Mouse (Mus musculus) heart, embryonic 14.5 days (tissue): ENCODE measurements around the gene AC170998.1. TPM values are rescaled to one million over a fixed set of nuclear protein-coding genes. Genes with fewer than 3 reads are reported as not detected.
A peak's percentile ranks its signal among the peaks of the same experiment; 100 is the strongest.

Source experiments
- ATAC-seq: fragments of 200-750 bp; cut with Nextera tagmentation; 2 replicates; pipeline ENCODE4 v1.8.0; 2017; ENCODE audit warnings: low read depth, moderate TSS enrichment; ENCODE audit not compliant: insufficient number of reproducible peaks, insufficient read depth, low FRiP score
- H3K27ac ChIP-seq, 2 experiments: fragments of 200-500 bp in 1 of 2; fragments of 300-500 bp in 1 of 2; sonication (generic) in 1 of 2; replicated peaks in 1 of 2; 2 replicates each; pipeline ENCODE4 v1.5.1; 2012 to 2014; ENCODE audit warnings: low read depth in 2 of 2, low read length in 2 of 2, control low read depth in 1 of 2, mild to moderate bottlenecking in 1 of 2, mixed read lengths in 1 of 2; ENCODE audit not compliant: control insufficient read depth in 1 of 2, insufficient read depth in 1 of 2
- H3K27me3 ChIP-seq: fragments of 300-500 bp; sonication (generic); 2 replicates; pipeline ENCODE4 v1.6.1; 2014; ENCODE audit warnings: mild to moderate bottlenecking, low read length, control low read depth; ENCODE audit not compliant: control insufficient read depth, insufficient read depth
- H3K36me3 ChIP-seq: fragments of 300-500 bp; sonication (generic); 2 replicates; pipeline ENCODE4 v1.6.1; 2014; ENCODE audit warnings: mild to moderate bottlenecking, control low read depth, low read length, mixed read lengths; ENCODE audit not compliant: control insufficient read depth, insufficient read depth
- H3K4me1 ChIP-seq, 2 experiments: fragments of 200-500 bp in 1 of 2; fragments of 300-500 bp in 1 of 2; sonication (generic) in 1 of 2; 2 replicates each; pipeline ENCODE4 v1.6.1; 2012 to 2014; ENCODE audit warnings: low read length in 2 of 2, control low read depth in 1 of 2, mixed read lengths in 1 of 2; ENCODE audit not compliant: control insufficient read depth in 2 of 2, insufficient read depth in 2 of 2
- H3K4me2 ChIP-seq: fragments of 300-500 bp; sonication (generic); 2 replicates; pipeline ENCODE4 v1.6.1; 2014; ENCODE audit warnings: mild to moderate bottlenecking, low read length
- H3K4me3 ChIP-seq, 2 experiments: fragments of 200-500 bp in 1 of 2; fragments of 300-500 bp in 1 of 2; sonication (generic) in 1 of 2; 2 replicates each; pipeline ENCODE4 v1.5.1; 2012 to 2014; ENCODE audit warnings: low read length in 2 of 2, mild to moderate bottlenecking in 2 of 2, control low read depth in 1 of 2, low read depth in 1 of 2, moderate library complexity in 1 of 2; ENCODE audit not compliant: control insufficient read depth in 1 of 2, insufficient read depth in 1 of 2
- H3K9ac ChIP-seq: fragments of 300-500 bp; sonication (generic); 2 replicates; pipeline ENCODE4 v1.6.1; 2014; ENCODE audit warnings: mild to moderate bottlenecking, low read length
- H3K9me3 ChIP-seq: fragments of 300-500 bp; sonication (generic); 2 replicates; pipeline ENCODE4 v1.6.1; 2016; ENCODE audit warnings: low read length, control low read depth; ENCODE audit not compliant: control insufficient read depth
- WGBS: fragments of 180-500 bp; shearing (Covaris S2); extraction: QIAGEN DNeasy Blood & Tissue Kit; methylation state at CpG from one replicate; pipeline ENCODE4 v1.1.7; 2014; 5-methylcytosine and 5-hydroxymethylcytosine counted together
- polyA plus RNA-seq: library from polyadenylated mRNA; unstranded; fragments of >200 nt; fragmentation: Nextera tagmentation; extraction: Ambion mirVana; gene quantifications from 2 replicates; pipeline ENCODE4 v1.2.1, GENCODE M21; 2014

Gene AC170998.1
- polyA plus RNA-seq, 1 experiment from 2014 or later, result 2.5 TPM

- Histone ChIP-seq H3K36me3 (no peaks in the 10 kb centered on the region), H3K4me1 (peaks cover 10 to 38% of the 10 kb centered on the region in 2 experiments), H3K4me2 (no peak overlapping the region), H3K4me3 (no peak overlapping the region), H3K9me3 (no peaks in the 10 kb centered on the region), H3K9ac (no peak overlapping the region), H3K27ac (no peak overlapping the region), H3K27me3 (no peaks in the 10 kb centered on the region)
- ATAC-seq, result no peak
- 86% methylated on average over 2 of the region's 2 CpGs for WGBS
Observed at GRCm38 (mm10) chr17:28707816-28708215, 18.1 kb upstream of the AC170998.1 start.

GRCm38 (mm10) chr17:28708989-28709388, 16.9 kb upstream of the AC170998.1 start:
- WGBS, result 59% methylated on average over 2 of the region's 2 CpGs

GRCm38 (mm10) chr17:28709552-28710290, 16.2 kb upstream of the AC170998.1 start:
- Histone ChIP-seq H3K9ac (no peak overlapping the region), H3K4me2 (no peak overlapping the region), H3K27ac (0 out of 4 replicates have a peak overlapping the region, but pooled peaks of 1 of the 2 experiments have one; percentile 6), H3K9me3 (no peaks in the 10 kb centered on the region), H3K4me3 (no peak overlapping the region), H3K36me3 (peaks cover 11% of the 10 kb centered on the region), H3K4me1 (peaks cover 11 to 36% of the 10 kb centered on the region in 2 experiments), H3K27me3 (no peaks in the 10 kb centered on the region)
- 86% methylated on average over 8 of the region's 8 CpGs for WGBS
- ATAC-seq, result no peak

More at GRCm38 (mm10) chr17:28708989-28709388, 16.9 kb upstream of the AC170998.1 start:
- H3K27ac ChIP-seq, result no peak overlapping the region
- H3K4me3 ChIP-seq, result no peak overlapping the region
- H3K4me1 ChIP-seq, result peaks cover 11 to 36% of the 10 kb centered on the region in 2 experiments
- H3K9me3 ChIP-seq, result no peaks in the 10 kb centered on the region
- no peaks in the 10 kb centered on the region for H3K27me3 ChIP-seq
- no peak overlapping the region for H3K4me2 ChIP-seq
- ATAC-seq, result no peak
- H3K36me3 ChIP-seq, result peaks cover 4% of the 10 kb centered on the region
- H3K9ac ChIP-seq, result no peak overlapping the region

- Histone ChIP-seq H3K4me3 (no peak overlapping the region), H3K9me3 (no peaks in the 10 kb centered on the region), H3K4me1 (peaks cover 11 to 36% of the 10 kb centered on the region in 2 experiments), H3K4me2 (no peak overlapping the region), H3K27ac (no peak overlapping the region), H3K9ac (no peak overlapping the region), H3K36me3 (peaks cover 17% of the 10 kb centered on the region), H3K27me3 (no peaks in the 10 kb centered on the region)
- WGBS, result 93% methylated on average over 8 of the region's 8 CpGs
- no peak for ATAC-seq
Observed at GRCm38 (mm10) chr17:28710291-28710688, 15.6 kb upstream of the AC170998.1 start.

GRCm38 (mm10) chr17:28711237-28711636, 14.6 kb upstream of the AC170998.1 start:
- Histone ChIP-seq H3K4me1 (peaks cover 11 to 36% of the 10 kb centered on the region in 2 experiments), H3K27ac (no peak overlapping the region)
- 87% methylated on average over 6 of the region's 6 CpGs for WGBS

GRCm38 (mm10) chr17:28712305-28712704, 13.6 kb upstream of the AC170998.1 start:
- no peak for ATAC-seq
- Histone ChIP-seq H3K27ac (peak overlapping the region; percentile 57; a peak in 3 of 4 replicates), H3K9ac (no peak overlapping the region), H3K36me3 (peaks cover 37% of the 10 kb centered on the region), H3K4me3 (no peak overlapping the region), H3K4me1 (peaks cover 11 to 30% of the 10 kb centered on the region in 2 experiments), H3K4me2 (peak overlapping the region; percentile 28; the same call in 1 of the 2 replicates), H3K27me3 (no peaks in the 10 kb centered on the region), H3K9me3 (no peaks in the 10 kb centered on the region)
- 38% methylated on average over 6 of the region's 6 CpGs for WGBS

More at GRCm38 (mm10) chr17:28711237-28711636, 14.6 kb upstream of the AC170998.1 start:
- no peak overlapping the region for H3K4me3 ChIP-seq
- no peaks in the 10 kb centered on the region for H3K27me3 ChIP-seq
- no peaks in the 10 kb centered on the region for H3K9me3 ChIP-seq
- H3K36me3 ChIP-seq, result peaks cover 26% of the 10 kb centered on the region
- H3K4me2 ChIP-seq, result no peak overlapping the region
- no peak for ATAC-seq
- no peak overlapping the region for H3K9ac ChIP-seq

- peaks cover 11 to 26% of the 10 kb centered on the region in 2 experiments for H3K4me1 ChIP-seq
- 95% methylated on average over 3 of the region's 3 CpGs for WGBS
Observed at GRCm38 (mm10) chr17:28714006-28714405, 11.9 kb upstream of the AC170998.1 start.

More at GRCm38 (mm10) chr17:28714006-28714405, 11.9 kb upstream of the AC170998.1 start:
- ATAC-seq, result no peak
- Histone ChIP-seq H3K9ac (no peak overlapping the region), H3K4me2 (no peak overlapping the region), H3K36me3 (peaks cover 48% of the 10 kb centered on the region), H3K27me3 (no peaks in the 10 kb centered on the region), H3K9me3 (no peaks in the 10 kb centered on the region), H3K27ac (no peak overlapping the region), H3K4me3 (no peak overlapping the region)
